Mouse (Mus musculus) gastrocnemius, adult 2 months (tissue): ENCODE results near the gene Pltp. TPM values are rescaled to one million over a fixed set of nuclear protein-coding genes. Genes with fewer than 3 reads are reported as not detected.
A peak's percentile ranks its signal among the peaks of the same experiment; 100 is the strongest.

Experiments
- DNase-seq: peaks from one replicate; pipeline ENCODE4 v3.0.0; 2022
- H3K27ac ChIP-seq: fragments of 200-600 bp; 2 replicates; pipeline ENCODE4 v1.8.1; 2022; ENCODE audit warnings: mild to moderate bottlenecking
- H3K4me3 ChIP-seq: fragments of 200-600 bp; 2 replicates; pipeline ENCODE4 v1.8.1; 2022; ENCODE audit warnings: mild to moderate bottlenecking, moderate library complexity
- CTCF ChIP-seq: fragments of 200-600 bp; IDR thresholded peaks from 2 replicates; pipeline ENCODE4 v1.8.1; 2022; ENCODE audit warnings: antibody characterized with exemption, mild to moderate bottlenecking, moderate library complexity
- intact Hi-C: fragments of 180-260 bp; cut with DNase I; formaldehyde crosslinking; loops from one replicate; pipeline ENCODE4 v1.15.1; 2025
- total RNA-seq, 2 experiments: library from RNA; stranded (reverse); gene quantifications; 2 replicates each; pipeline ENCODE4 v1.2.3; 2021

Pltp gene
- total RNA-seq, 2 experiments from 2014 or later: 11.4 to 20.1 TPM

DNA sequence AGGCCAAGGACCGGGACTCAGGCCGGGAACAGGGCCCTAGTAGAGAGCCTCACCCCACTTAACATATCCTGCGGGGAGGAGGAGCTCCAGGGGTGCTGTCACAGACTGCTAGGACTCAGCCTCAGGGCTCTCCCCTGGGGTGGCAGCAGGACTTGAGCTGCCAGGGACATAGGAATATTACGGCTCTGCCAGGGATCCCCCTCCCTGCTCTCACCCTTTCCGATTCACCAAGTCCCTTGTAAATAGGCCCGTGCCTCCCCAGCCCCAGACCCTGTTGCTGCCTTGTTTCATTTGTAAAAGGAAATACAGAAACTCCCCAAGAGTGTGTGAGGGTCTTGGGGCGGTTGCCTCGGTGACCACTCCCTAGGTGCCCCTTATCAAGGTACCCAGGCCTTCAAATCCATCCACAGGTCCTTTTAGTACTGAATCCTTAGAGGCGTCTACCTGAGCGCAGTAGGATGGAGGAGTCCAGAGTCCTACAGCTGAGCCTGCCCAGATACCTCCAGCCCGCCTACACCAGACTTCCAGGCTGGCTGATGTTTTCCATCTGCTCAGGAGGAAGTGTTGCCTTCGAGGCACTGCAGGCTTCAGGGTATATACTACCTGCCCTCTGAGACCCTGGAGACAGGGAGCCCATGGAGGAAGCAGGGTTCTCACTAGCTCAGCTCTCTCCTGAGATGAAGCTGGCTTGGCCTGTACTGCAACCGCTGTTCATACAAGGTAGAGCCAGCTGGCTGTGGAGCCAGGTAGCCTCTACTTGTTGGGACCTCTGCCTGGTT is 33.7 kb upstream of the Pltp start:
- peak; percentile 21 for DNase-seq
- intact Hi-C loops: no loop called here
- no peak for TF ChIP-seq CTCF
- H3K27ac ChIP-seq: peak overlapping the region; percentile 85
- peak overlapping the region; percentile 15 for H3K4me3 ChIP-seq

DNA sequence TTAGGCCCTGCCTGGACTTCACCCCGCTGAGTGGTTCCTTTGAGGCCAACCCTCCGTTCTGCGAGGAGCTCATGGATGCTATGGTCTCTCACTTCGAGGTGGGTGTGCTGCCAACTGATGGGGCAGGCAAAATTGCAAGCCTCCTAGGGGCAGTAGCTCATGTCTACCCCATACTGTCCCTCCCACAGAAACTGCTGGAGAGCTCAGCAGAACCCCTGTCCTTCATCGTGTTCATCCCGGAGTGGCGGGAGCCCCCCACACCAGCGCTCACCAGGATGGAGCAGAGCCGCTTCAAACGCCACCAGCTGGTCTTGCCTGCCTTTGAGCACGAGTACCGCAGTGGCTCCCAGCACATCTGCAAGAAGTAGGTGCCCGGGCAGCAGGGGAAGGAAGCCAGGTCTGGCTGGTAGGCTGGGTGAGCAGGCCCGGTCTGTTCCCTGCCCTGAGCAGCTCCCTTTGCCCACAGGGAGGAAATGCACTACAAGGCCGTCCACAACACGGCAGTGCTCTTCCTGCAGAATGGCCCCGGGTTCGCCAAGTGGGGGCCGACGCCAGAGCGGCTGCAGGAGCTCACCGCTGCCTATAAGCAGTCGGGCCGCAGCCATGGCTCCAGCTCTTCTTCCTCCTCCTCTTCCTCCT is 33.0 kb upstream of the Pltp start:
- no peak overlapping the region for H3K4me3 ChIP-seq
- no peak for TF ChIP-seq CTCF
- intact Hi-C loops: no loop called here
- H3K27ac ChIP-seq: peak overlapping the region; percentile 85
- DNase-seq: no peak

DNA sequence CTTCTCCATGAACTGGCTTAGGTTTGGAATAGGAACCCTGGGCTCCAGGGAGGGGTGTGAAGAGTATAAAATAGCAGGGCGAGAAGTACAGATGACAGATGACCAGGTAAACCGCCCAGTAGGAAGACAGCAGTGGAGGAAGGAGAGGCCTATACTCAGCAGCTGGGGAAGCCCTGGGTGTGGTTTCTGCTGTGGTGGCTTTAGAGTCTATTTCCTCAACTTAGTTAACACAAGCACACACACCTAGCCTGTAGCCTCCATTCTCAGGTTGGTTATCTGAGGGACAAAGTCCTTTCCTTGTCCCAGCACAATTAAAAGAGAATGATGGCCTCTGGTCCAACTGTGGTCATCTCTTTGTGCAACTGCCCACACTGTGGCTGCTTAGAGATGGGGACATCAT is 32.4 kb upstream of the Pltp start:
- TF ChIP-seq CTCF: no peak
- DNase-seq: no peak

DNA sequence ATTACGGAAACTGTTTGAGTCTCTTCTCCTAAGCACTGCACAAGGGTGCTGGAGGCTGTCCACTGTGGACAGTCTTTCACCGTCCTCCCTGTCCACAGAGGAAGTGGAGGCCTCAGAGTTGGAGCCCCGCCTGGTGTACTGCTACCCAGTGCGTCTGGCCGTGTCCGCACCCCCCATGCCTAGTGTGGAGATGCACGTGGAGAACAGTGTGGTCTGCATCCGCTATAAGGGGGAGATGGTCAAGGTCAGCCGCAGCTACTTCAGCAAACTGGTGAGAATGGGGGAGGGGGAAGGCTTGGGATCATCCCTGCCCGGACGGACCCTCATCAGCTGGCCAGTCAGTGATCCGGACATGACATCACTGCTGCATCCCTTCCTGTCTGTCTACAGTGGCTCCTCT is 31.5 kb upstream of the Pltp start:
- no peak overlapping the region for H3K27ac ChIP-seq
- no peak overlapping the region for H3K4me3 ChIP-seq
- intact Hi-C loops: no loop called here
- TF ChIP-seq CTCF: no peak
- DNase-seq: peak; percentile 37

More for the DNA sequence above, 32.4 kb upstream of the Pltp start:
- H3K4me3 ChIP-seq: no peak overlapping the region
- H3K27ac ChIP-seq: peak overlapping the region; percentile 85; the same call in 1 of the 2 replicates
- intact Hi-C loops: no loop called here

DNA sequence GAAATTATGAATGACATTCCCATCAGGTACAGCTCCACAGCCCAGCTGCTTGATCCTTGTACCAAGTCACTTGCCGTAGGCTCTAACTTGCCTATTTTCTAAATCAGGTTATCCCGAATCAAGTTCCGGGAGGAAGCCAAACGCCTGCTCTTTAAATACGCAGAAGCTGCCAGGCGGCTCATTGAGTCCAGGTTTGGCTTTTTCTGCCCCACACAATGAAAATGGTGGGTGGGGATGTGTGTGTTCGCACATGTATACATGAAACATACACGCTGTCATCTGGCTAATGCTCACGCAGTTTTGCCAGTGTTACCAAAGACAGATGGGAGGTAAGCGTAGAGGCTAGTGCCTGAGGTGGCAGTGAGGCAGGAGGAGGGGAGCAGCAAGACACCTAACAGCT is 29.1 kb upstream of the Pltp start:
- Histone ChIP-seq H3K27ac (no peak overlapping the region), H3K4me3 (no peak overlapping the region)
- intact Hi-C loops: no loop called here
- no peak for TF ChIP-seq CTCF
- no peak for DNase-seq

DNA sequence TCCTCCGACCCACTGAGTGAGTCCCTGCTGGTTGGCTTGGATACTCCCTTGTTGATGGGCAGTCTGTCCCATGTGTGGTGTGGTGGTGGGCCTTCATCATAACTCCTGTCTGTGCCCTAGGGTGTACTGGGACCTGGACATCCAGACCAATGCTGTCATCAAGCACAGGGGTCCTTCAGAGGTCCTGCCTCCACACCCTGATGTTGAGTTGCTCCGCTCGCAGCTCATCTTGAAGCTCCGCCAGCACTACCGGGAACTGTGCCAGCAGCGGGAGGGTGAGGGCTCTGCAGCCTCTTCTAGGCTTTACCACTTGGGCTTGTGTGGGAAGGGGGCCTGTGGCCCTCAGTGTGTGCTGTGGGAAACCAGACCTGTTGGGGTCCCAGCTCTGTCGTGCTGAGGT is 28.3 kb upstream of the Pltp start:
- intact Hi-C loops: no loop called here
- Histone ChIP-seq H3K4me3 (0 out of 2 replicates have a peak overlapping the region, but pooled peaks have one; percentile 3), H3K27ac (peak overlapping the region; percentile 83)
- peak; percentile 90 for DNase-seq
- no peak for TF ChIP-seq CTCF

DNA sequence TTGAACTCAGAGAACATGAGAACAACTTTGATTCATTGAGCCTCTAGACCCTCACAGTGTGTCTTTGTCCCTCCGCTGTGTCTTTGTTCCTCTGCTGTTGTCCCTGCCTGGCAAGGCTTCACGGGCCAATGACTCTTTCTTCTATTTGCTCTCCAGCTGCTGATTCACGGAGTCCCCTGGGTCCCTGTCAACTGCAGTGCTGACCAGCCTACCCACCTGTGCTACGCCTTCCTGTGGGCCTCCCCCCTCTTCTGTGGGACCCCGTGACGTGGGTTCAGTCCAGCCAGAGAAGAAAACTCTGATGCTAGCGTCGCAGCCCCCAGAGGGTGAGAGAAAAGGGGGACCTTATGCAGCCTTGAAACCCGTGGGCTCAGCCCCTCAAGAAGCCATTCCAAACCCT is 25.1 kb upstream of the Pltp start:
- 0 out of 2 replicates have a peak overlapping the region, but pooled peaks have one; percentile 16 for H3K27ac ChIP-seq
- intact Hi-C loops: no loop called here
- DNase-seq: peak; percentile 15
- no peak for TF ChIP-seq CTCF
- H3K4me3 ChIP-seq: no peak overlapping the region

DNA sequence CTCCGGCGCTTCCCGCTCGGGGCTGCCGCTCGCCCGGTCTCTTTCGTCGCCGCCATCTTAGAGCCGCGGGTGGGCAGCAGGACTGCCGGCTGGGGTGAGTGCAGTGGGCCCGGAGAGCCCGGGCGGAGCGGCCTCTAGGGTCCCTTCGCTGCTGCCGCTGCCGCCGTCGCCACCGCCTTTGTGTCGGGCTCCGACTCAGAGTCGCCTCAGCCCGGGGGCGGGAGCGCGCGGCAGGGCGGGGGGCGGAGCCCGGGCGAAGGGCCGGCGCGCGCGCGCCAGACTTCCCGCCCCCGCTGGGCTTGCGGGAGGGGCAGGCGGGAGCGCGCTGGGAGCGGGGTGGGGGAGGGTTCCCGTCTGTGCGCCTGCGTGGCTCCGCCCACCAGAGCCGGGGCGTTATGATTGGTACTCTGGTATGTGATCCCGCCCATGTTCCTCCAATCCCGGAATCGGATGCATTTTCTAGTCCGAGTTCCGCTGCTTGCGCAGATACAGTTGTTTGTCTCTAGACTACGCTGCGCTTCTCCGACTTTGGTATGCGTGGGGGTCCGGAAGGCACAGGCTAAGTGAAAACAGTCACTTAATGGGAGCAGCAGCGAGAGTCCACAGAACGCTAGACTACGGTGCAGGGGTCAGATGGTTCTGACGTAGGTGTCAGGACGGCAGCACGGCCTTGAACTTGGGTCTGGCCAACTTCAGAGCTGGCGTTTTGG is 22.2 kb upstream of the Pltp start:
- H3K4me3 ChIP-seq: peak overlapping the region; percentile 95
- DNase-seq: peak; percentile 96
- intact Hi-C loops: loop anchor here (1.0 to 2.0 kb wide), 2 partner anchors 32 to 47 kb away; partner anchors contain the start of genes Ctsa, Neurl2 and Zfp335
- no peak for TF ChIP-seq CTCF
- H3K27ac ChIP-seq: peak overlapping the region; percentile 100

DNA sequence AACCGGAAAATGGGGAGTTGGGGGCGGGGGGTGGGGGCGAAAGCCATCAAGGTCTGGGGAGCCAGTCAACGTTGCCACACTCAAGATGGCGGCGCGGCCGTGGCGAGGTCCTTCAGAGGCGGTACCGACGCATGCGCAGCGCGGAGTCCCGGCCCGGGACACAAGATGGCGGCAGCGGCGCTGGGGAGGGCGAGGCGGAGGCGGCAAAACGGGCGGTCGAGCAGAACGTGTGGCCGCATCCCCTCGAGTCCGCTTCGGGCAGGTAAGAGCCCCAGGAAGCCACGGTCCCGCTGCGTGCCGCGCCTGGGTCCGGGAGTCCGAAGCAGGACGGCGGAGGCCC is 21.7 kb upstream of the Pltp start, which contains the start of gene Pcif1:
Gene Pcif1 (plus strand): TSS at position 77 of the 340 bp plus-strand sequence.
- no peak for TF ChIP-seq CTCF
- peak within 1 kb of the TSS; percentile 100 for H3K27ac ChIP-seq
- intact Hi-C loops: loop anchor here (1.0 to 2.0 kb wide), 2 partner anchors 32 to 46 kb away; partner anchors contain the start of genes Ctsa, Neurl2 and Zfp335
- peak; percentile 94 for DNase-seq
- H3K4me3 ChIP-seq: peak within 1 kb of the TSS; percentile 95

DNA sequence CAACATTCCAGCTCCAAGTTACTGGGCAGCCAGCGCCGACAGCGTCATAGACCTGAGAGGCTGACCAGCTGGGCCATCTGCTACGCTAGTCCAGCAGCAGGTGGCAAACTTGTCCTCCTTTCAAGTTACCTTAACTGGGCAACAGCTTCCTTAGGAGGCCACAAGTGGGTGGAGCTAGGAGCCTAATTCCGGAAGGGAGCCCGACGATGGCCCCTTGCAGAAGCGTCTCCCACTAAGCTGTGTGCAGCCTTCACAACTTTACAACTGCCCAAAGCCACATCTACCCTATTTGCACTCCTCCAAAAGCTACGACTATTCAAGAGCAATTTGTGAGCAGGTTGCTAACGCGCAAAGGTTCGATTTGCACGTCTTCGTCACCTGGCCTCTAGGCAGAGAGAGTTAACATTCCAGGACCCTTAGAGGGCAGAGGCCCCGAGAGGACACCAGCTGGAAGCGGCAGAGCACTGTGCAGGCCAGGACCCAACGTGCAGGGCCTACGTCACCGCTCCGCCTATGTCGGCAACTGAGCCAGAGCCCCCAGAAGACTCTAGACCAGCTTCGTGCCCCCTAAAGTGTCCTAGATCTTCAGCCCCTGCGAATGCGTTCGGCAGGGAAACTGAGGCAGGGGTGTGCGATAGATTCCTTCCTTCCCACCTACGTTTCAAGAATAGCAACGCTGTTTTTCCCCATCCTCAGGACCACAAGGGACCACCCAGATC is 21.2 kb upstream of the Pltp start:
- Histone ChIP-seq H3K27ac (peak overlapping the region; percentile 100), H3K4me3 (peak overlapping the region; percentile 95)
- intact Hi-C loops: loop anchor here (1.0 to 2.0 kb wide), 2 partner anchors 33 to 46 kb away; partner anchors contain the start of genes Ctsa, Neurl2 and Zfp335
- TF ChIP-seq CTCF: peak; percentile 42
- peak; percentile 86 for DNase-seq

DNA sequence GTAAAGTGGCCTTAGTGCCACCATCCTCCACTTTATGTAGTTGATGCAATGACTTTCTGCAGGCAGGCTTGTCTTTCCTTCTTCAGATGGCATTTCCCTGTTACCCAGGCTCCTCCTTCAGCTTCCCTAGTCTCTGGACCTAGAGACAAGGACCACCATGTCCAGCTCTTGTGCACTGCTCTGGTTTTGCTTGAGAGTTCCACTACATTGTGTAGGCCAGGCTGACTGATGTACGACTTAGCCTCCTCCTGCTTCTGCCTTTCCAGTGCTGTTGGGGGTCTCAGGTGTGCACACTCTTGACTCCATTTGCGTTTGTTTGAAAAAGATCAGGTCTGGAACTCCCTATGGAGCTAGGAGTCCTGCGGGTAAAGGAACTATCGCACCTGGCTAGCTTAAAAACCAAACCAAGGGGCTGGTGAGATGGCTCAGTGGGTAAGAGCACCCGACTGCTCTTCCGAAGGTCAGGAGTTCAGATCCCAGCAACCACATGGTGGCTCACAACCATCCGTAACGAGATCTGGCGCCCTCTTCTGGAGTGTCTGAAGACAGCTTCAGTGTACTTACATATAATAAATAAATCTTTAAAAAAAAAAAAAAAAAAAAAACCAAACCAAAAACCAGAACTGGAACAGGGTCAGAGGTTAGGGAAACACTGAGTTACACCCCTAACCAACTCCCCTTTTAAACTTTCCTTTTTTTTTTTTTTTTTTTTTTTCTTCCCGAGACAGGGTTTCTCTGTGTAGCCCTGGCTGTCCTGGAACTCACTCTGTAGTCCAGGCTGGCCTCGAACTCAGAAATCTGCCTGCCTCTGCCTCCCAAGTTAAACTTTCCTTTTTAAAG is 20.1 kb upstream of the Pltp start:
- Histone ChIP-seq H3K27ac (peak overlapping the region; percentile 100), H3K4me3 (peak overlapping the region; percentile 95)
- peak; percentile 26; the same call in 1 of the 2 replicates for TF ChIP-seq CTCF
- peak; percentile 11 for DNase-seq
- intact Hi-C loops: loop anchor here (2.0 kb wide), 1 partner anchor 45 kb away; the partner anchor contains the start of genes Ctsa and Neurl2
